Mouse (Mus musculus) liver, postnatal 0 days (tissue): ENCODE measurements around the gene Olfr1134. TPM values are rescaled to one million over a fixed set of nuclear protein-coding genes. Genes with fewer than 3 reads are reported as not detected.
"Not testable (repeated sequence)": the region's sequence is repeated elsewhere in the genome, so short reads cannot be mapped to it uniquely, and the experiment has no call there.

ENCODE experiments used
- ATAC-seq: fragments of 200-750 bp; cut with Nextera tagmentation; 2 replicates; pipeline ENCODE4 v1.8.0; 2017; ENCODE audit warnings: mild to moderate bottlenecking, moderate library complexity
- DNase-seq: peaks from one replicate; pipeline ENCODE4 v3.0.0-alpha.2; 2016
- H3K27ac ChIP-seq: fragments of 300-500 bp; sonication (generic); 2 replicates; pipeline ENCODE4 v1.5.1; 2014; ENCODE audit warnings: antibody characterized with exemption, moderate library complexity, mild to moderate bottlenecking, low read depth
- H3K27me3 ChIP-seq: fragments of 300-500 bp; sonication (generic); 2 replicates; pipeline ENCODE4 v1.6.1; 2014; ENCODE audit warnings: low read length, control low read depth, mixed read lengths; ENCODE audit not compliant: insufficient read depth
- H3K36me3 ChIP-seq: fragments of 300-500 bp; sonication (generic); replicated peaks from 2 replicates; pipeline ENCODE4 v1.6.1; 2014; ENCODE audit warnings: mild to moderate bottlenecking, control low read depth, low read length, moderate library complexity, mixed read lengths; ENCODE audit not compliant: insufficient read depth
- H3K4me1 ChIP-seq: fragments of 300-500 bp; sonication (generic); 2 replicates; pipeline ENCODE4 v1.6.1; 2014; ENCODE audit warnings: antibody characterized with exemption, mild to moderate bottlenecking, control low read depth; ENCODE audit not compliant: insufficient read depth
- H3K4me2 ChIP-seq: fragments of 300-500 bp; sonication (generic); 2 replicates; pipeline ENCODE4 v1.6.1; 2014; ENCODE audit warnings: low read depth, mild to moderate bottlenecking, low read length, moderate library complexity, mixed read lengths
- H3K4me3 ChIP-seq: fragments of 300-500 bp; sonication (generic); 2 replicates; pipeline ENCODE4 v1.5.1; 2014; ENCODE audit warnings: low read depth, low read length
- H3K9ac ChIP-seq: fragments of 300-500 bp; sonication (generic); replicated peaks from 2 replicates; pipeline ENCODE4 v1.6.1; 2014; ENCODE audit warnings: mild to moderate bottlenecking, moderate library complexity
- H3K9me3 ChIP-seq: fragments of 300-500 bp; sonication (generic); 2 replicates; pipeline ENCODE4 v1.6.1; 2016; ENCODE audit warnings: mild to moderate bottlenecking, control low read depth, low read length, mixed read lengths
- CTCF ChIP-seq: sonication (generic); IDR thresholded peaks from 2 replicates; pipeline ENCODE4 v1.5.1; 2016; ENCODE audit warnings: antibody characterized with exemption, low read depth
- EP300 ChIP-seq: IDR thresholded peaks from 2 replicates; pipeline ENCODE4 v1.6.1; 2016; ENCODE audit warnings: antibody characterized with exemption, low read depth, mild to moderate bottlenecking
- WGBS: fragments of 180-500 bp; shearing (Covaris S2); extraction: QIAGEN DNeasy Blood & Tissue Kit; methylation state at CpG from one replicate; pipeline ENCODE4 v1.1.7; 2014; ENCODE audit not compliant: insufficient replicate concordance; 5-methylcytosine and 5-hydroxymethylcytosine counted together
- polyA plus RNA-seq: library from polyadenylated mRNA; unstranded; fragments of >200 nt; fragmentation: Nextera tagmentation; extraction: Ambion mirVana; gene quantifications from 2 replicates; pipeline ENCODE4 v1.2.1, GENCODE M21; 2015

Gene Olfr1134
- not detected in 2 replicates for polyA plus RNA-seq

DNA sequence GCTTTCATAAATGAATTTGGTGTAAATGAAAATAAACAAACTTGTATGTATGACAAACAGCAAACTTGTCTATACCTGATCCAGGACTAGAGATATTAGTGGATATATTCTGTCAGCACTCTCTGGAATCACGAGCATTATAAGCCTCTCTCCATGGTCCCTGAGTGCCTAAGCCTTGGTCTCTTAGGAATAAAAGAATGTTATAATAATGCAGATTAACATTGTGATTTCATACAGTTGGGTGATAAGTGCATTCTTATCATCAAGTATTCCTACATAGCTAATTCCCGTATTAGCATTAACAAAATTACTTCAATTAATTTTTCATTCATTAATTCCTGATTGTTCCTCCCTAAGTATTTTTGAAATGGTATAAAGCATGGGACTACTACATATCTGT, at the start of gene Olfr1134:
Olfr1134 (minus strand) TSS at position 101 of the 400 bp plus-strand sequence.
- TF ChIP-seq EP300 (no peak), CTCF (no peak)
- no peak for ATAC-seq
- Histone ChIP-seq H3K36me3 (no peaks in the 10 kb centered on the region), H3K9me3 (no peaks in the 10 kb centered on the region), H3K9ac (no peak within 1 kb of the TSS), H3K27ac (no peak within 1 kb of the TSS), H3K4me3 (no peak within 1 kb of the TSS), H3K4me2 (no peak within 1 kb of the TSS), H3K27me3 (no peaks in the 10 kb centered on the region), H3K4me1 (no peaks in the 10 kb centered on the region)
- no peak for DNase-seq
- 73% methylated on average over 2 of the region's 2 CpGs for WGBS

DNA sequence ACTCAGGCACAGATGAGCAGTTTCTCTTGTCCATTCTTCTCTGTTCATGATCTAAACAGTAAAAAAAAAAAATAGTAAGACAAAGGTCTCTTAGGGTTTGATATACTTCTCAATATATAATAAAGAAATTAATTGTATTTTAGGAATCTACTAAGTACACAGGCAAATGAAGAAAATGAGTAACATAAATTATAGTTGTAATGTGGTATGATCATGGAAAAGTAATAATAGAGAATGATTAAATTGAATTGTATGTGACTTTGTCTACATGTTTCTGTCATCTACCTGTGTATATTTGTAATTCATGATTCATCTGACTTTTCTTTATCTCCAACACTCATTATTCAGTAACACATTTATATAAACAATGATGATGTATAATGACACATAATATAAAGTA, 35.6 kb upstream of the Olfr1134 start, which contains the start of gene Olfr1136:
Olfr1136 (minus strand) TSS at position 101 of the 400 bp plus-strand sequence.
- no peak within 1 kb of the TSS for H3K4me2 ChIP-seq
- ATAC-seq (no peak), DNase-seq (no peak)
- H3K4me1 ChIP-seq = no peaks in the 10 kb centered on the region
- H3K9me3 ChIP-seq = no peaks in the 10 kb centered on the region
- no peaks in the 10 kb centered on the region for H3K36me3 ChIP-seq
- no peaks in the 10 kb centered on the region for H3K27me3 ChIP-seq
- no peak within 1 kb of the TSS for H3K4me3 ChIP-seq
- no peak within 1 kb of the TSS for H3K27ac ChIP-seq
- TF ChIP-seq EP300 (no peak), CTCF (no peak)
- no peak within 1 kb of the TSS for H3K9ac ChIP-seq

- no peaks in the 10 kb centered on the region for H3K9me3 ChIP-seq
- H3K4me2 ChIP-seq = no peak within 1 kb of the TSS
- H3K9ac ChIP-seq = no peak within 1 kb of the TSS
- H3K36me3 ChIP-seq = no peaks in the 10 kb centered on the region
- DNase-seq = no peak
- H3K27ac ChIP-seq = no peak within 1 kb of the TSS
- no peaks in the 10 kb centered on the region for H3K4me1 ChIP-seq
- no peak for ATAC-seq
- H3K27me3 ChIP-seq = no peaks in the 10 kb centered on the region
- no peak for TF ChIP-seq CTCF
- no peak for TF ChIP-seq EP300
- no peak within 1 kb of the TSS for H3K4me3 ChIP-seq
- WGBS = 21% methylated on average over 1 of the region's 1 CpGs
Observed at GRCm38 (mm10) chr2:87673564-87673963, 15.3 kb upstream of the Olfr1134 start, which contains the start of gene Olfr1135. TSS of gene Olfr1135 (minus strand) at chr2:87673664.

GRCm38 (mm10) chr2:87647274-87647673, 11.0 kb downstream of the Olfr1134 start, which contains the start of gene Olfr1133:
TSS of gene Olfr1133 (minus strand) at chr2:87647374.
- Histone ChIP-seq H3K4me3 (no peak within 1 kb of the TSS), H3K9ac (no peak within 1 kb of the TSS), H3K27me3 (no peaks in the 10 kb centered on the region), H3K9me3 (no peaks in the 10 kb centered on the region), H3K36me3 (no peaks in the 10 kb centered on the region), H3K4me1 (no peaks in the 10 kb centered on the region), H3K27ac (no peak within 1 kb of the TSS), H3K4me2 (no peak within 1 kb of the TSS)
- no peak for TF ChIP-seq CTCF
- TF ChIP-seq EP300 = no peak
- ATAC-seq = no peak
- no peak for DNase-seq

- H3K36me3 ChIP-seq = no peaks in the 10 kb centered on the region
- H3K4me3 ChIP-seq = no peak overlapping the region
- ATAC-seq (no peak), DNase-seq (no peak)
- no peaks in the 10 kb centered on the region for H3K27me3 ChIP-seq
- H3K4me2 ChIP-seq = no peak overlapping the region
- no peaks in the 10 kb centered on the region for H3K4me1 ChIP-seq
- TF ChIP-seq CTCF = no peak
- TF ChIP-seq EP300 = no peak
- H3K9me3 ChIP-seq = no peaks in the 10 kb centered on the region
- H3K27ac ChIP-seq = no peak overlapping the region
- H3K9ac ChIP-seq = no peak overlapping the region
Observed at GRCm38 (mm10) chr2:87642441-87642840, 15.8 kb downstream of the Olfr1134 start.

DNA sequence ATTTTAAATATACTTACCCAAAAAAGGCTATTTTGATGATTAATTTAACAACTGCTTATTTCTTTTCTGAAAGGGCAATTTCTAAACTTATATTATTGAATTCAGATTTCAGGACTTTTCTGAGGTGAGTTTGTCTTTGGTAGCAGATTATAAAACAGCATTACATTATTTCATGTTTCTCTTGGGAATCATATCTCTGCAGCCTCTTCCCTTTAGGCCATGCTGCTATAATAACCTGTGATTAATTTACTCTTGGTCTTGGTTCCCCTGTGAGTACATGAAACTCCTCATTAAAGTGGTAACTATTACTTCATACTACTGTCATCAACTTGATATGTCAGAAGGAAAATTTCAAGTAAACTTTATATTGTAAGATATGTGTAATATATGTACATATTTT, 20.8 kb downstream of the Olfr1134 start, which contains the start of gene Olfr1132:
Olfr1132 (minus strand) TSS at position 101 of the 400 bp plus-strand sequence.
- DNase-seq (no peak), ATAC-seq (no peak)
- no peaks in the 10 kb centered on the region for H3K27me3 ChIP-seq
- H3K4me1 ChIP-seq = no peaks in the 10 kb centered on the region
- no peaks in the 10 kb centered on the region for H3K36me3 ChIP-seq
- no peaks in the 10 kb centered on the region for H3K9me3 ChIP-seq
- no peak within 1 kb of the TSS for H3K4me2 ChIP-seq
- H3K27ac ChIP-seq = no peak within 1 kb of the TSS
- no peak within 1 kb of the TSS for H3K9ac ChIP-seq
- no peak for TF ChIP-seq EP300
- TF ChIP-seq CTCF = no peak
- no peak within 1 kb of the TSS for H3K4me3 ChIP-seq

DNA sequence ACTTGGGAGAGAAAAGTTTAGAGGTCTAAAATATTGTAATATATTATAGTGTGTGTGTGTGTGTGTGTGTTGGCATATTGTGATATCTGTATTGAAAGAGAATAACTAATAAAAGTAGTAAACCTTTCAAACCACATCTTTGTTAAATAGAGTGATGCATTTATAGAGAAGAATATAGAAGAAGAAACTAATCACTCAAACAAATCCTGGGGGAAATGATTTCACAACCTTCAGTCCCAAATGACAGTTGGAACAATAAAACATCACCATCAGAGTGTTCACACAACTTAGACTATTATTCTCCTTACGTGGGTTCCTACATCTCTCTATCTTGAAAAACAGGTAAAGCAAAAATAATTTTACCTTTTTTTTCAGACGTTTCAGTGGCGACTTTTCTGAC, 31.5 kb downstream of the Olfr1134 start, which contains the start of gene Olfr1131:
Olfr1131 (plus strand) TSS at position 301 of the 400 bp plus-strand sequence.
- H3K4me2 ChIP-seq = no peak within 1 kb of the TSS
- no peaks in the 10 kb centered on the region for H3K36me3 ChIP-seq
- H3K4me3 ChIP-seq = no peak within 1 kb of the TSS
- TF ChIP-seq CTCF (no peak), EP300 (no peak)
- no peaks in the 10 kb centered on the region for H3K9me3 ChIP-seq
- H3K9ac ChIP-seq = no peak within 1 kb of the TSS
- no peaks in the 10 kb centered on the region for H3K27me3 ChIP-seq
- H3K4me1 ChIP-seq = no peaks in the 10 kb centered on the region
- 58% methylated on average over 3 of the region's 3 CpGs for WGBS
- DNase-seq = no peak
- ATAC-seq = no peak
- H3K27ac ChIP-seq = no peak within 1 kb of the TSS

GRCm38 (mm10) chr2:87605912-87606311, 52.3 kb downstream of the Olfr1134 start, which contains the start of gene Olfr1130:
TSS of gene Olfr1130 (plus strand) at chr2:87606212.
- not testable (repeated sequence) for H3K9ac ChIP-seq, H3K9me3 ChIP-seq, H3K36me3 ChIP-seq, DNase-seq, H3K4me1 ChIP-seq, H3K4me2 ChIP-seq, H3K4me3 ChIP-seq, ATAC-seq, H3K27ac ChIP-seq, H3K27me3 ChIP-seq
